Mouse (Mus musculus): ENCODE data around the gene Klhl12. TPM values are rescaled to one million over a fixed set of nuclear protein-coding genes. Genes with fewer than 3 reads are reported as not detected.
"Not testable (repeated sequence)": the region's sequence is repeated elsewhere in the genome, so short reads cannot be mapped to it uniquely, and the experiment has no call there.

Klhl12 gene
- polyA plus RNA-seq, 1 experiment from 2014 or later = 37.7 TPM

DNA sequence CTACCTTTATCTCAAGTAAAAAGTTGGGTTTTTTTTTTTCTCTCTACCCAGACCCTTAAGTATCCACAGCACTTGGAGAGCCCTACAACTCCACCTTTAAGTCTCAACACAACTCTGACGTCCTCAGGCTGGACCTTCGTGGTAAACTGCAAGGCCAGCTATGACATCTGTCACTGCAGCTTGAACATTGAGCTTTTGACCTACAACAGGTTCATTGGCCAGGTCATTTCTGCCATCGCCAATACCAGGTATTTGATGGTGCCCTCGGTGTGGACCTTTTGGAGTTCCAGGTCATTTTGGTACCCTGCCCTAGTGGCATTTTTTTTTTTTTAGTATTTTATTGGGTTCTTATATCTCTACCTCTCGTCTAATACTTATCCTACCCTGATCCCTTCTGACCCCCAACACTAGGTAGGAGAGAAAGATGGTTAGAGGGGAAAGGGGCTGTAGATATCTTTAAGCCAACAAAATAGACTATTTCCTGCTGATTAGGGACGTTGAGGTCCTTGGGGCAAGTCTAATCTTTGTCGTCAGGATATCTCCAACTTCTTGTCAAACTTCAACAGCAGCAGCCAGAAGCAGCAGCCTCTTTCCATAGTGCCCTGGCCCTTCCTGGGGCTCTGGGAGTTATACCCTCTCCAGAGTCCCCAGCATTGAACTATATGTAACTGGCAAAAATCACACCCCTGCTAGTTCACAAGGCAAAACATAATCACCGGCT is 64.8 kb downstream of the Klhl12 start:
- Histone ChIP-seq H3K4me1 (peaks cover 5% of the 10 kb centered on the region; the same call in 1 of the 2 replicates), H3K4me3 (no peak overlapping the region), H3K27ac (no peak overlapping the region), H3K27me3 (replicated peaks) (0 out of 2 replicates have a peak, but pooled peaks cover under 1% of the 10 kb centered on the region), H3K9me3 (no peaks in the 10 kb centered on the region), H3K9ac (no peak overlapping the region), H3K4me2 (no peak overlapping the region), H3K36me3 (replicated peaks) (no peaks in the 10 kb centered on the region)
- 85% methylated on average over 8 of the region's 8 CpGs for WGBS
- no peak for ATAC-seq (replicated peaks)

- H3K9me3 ChIP-seq = no peaks in the 10 kb centered on the region
- no peak overlapping the region for H3K27ac ChIP-seq
- no peak overlapping the region for H3K9ac ChIP-seq
- H3K4me2 ChIP-seq = no peak overlapping the region
- H3K36me3 ChIP-seq (replicated peaks) = no peaks in the 10 kb centered on the region
- no peaks in the 10 kb centered on the region for H3K27me3 ChIP-seq (replicated peaks)
- H3K4me1 ChIP-seq = peaks cover 5% of the 10 kb centered on the region; the same call in 1 of the 2 replicates
- WGBS = 86% methylated on average over 7 of the region's 7 CpGs
- ATAC-seq (replicated peaks) = no peak
- H3K4me3 ChIP-seq = no peak overlapping the region
Observed at GRCm38 (mm10) chr1:134521163-134521562, 65.8 kb downstream of the Klhl12 start.

DNA sequence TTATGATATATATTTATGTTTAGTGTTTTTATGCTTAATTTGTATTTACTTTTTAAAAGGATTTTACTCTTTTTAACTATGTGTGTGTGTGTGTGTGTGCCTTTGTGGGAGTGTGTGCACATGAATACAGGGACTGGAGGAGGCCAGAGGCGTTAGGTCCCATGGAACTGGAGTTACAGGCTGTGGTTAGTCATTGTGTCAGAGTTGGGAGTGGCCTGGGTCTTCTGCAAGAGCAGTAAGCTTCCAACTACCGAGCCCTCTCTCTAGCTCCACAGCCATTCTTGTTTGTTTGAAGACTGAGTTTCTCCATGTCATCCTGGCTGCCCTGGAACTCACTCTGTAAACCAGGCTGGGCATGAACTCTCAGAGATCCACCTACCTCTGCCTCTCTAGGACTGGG is 67.0 kb downstream of the Klhl12 start:
- no peaks in the 10 kb centered on the region for H3K36me3 ChIP-seq (replicated peaks)
- H3K27ac ChIP-seq = no peak overlapping the region
- no peaks in the 10 kb centered on the region for H3K27me3 ChIP-seq (replicated peaks)
- no peak overlapping the region for H3K4me2 ChIP-seq
- no peaks in the 10 kb centered on the region for H3K9me3 ChIP-seq
- H3K4me3 ChIP-seq = no peak overlapping the region
- no peaks in the 10 kb centered on the region for H3K4me1 ChIP-seq
- ATAC-seq (replicated peaks) = no peak
- H3K9ac ChIP-seq = no peak overlapping the region
- WGBS = 58% methylated on average over 2 of the region's 2 CpGs

DNA sequence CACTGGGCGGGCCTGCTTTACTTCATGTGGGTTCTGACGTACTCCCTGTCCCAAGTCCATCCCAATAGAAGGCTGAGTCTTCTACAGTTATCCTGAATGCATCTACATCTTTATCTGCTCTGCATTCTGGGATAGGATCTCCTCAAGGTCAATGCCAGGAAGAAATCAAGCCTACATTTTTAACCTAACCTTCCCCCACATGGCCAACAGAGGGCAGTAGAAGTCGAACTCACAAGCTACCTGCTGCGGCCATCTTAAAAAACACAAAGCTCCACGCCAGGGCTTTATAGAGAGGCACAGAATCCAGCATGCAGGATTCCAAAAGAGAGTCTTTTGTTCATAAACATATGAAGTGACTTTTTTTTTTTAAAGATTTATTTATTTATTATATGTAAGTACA is 69.1 kb downstream of the Klhl12 start:
- Histone ChIP-seq H3K9ac (no peak overlapping the region), H3K27ac (no peak overlapping the region), H3K4me1 (no peaks in the 10 kb centered on the region), H3K9me3 (no peaks in the 10 kb centered on the region), H3K4me2 (no peak overlapping the region), H3K4me3 (no peak overlapping the region), H3K27me3 (replicated peaks) (no peaks in the 10 kb centered on the region), H3K36me3 (replicated peaks) (no peaks in the 10 kb centered on the region)
- WGBS = 78% methylated on average over 5 of the region's 5 CpGs
- ATAC-seq (replicated peaks) = no peak

DNA sequence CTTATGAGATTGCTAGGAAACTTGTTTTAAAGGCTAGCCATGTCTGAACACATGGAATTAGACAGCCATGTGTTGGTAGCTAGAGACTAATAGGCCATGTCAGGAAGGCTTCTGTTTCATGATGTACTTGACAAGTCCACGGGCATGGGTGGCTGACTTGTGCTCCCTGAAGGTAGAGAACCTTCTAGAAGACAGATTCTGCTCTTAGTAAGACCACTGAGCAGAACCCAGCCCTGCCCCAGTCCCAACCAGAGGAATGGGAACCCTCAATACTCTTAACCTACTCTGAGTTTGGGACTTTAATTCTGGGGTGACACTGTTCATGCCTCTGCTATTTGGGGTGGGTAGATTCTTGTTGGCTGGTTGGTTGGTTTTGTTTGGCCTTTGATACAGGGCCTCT is 69.7 kb downstream of the Klhl12 start:
- H3K36me3 ChIP-seq (replicated peaks) = no peaks in the 10 kb centered on the region
- ATAC-seq (replicated peaks) = no peak
- 71% methylated on average over 1 of the region's 1 CpGs for WGBS

GRCm38 (mm10) chr1:134526752-134527151 is 71.4 kb downstream of the Klhl12 start:
- no peak for ATAC-seq (replicated peaks)
- H3K36me3 ChIP-seq (replicated peaks) = no peaks in the 10 kb centered on the region
- 92% methylated on average over 6 of the region's 6 CpGs for WGBS
- no peaks in the 10 kb centered on the region for H3K9me3 ChIP-seq
- no peak overlapping the region for H3K27ac ChIP-seq
- H3K9ac ChIP-seq = no peak overlapping the region
- no peak overlapping the region for H3K4me3 ChIP-seq
- no peaks in the 10 kb centered on the region for H3K27me3 ChIP-seq (replicated peaks)
- no peak overlapping the region for H3K4me2 ChIP-seq
- H3K4me1 ChIP-seq = no peaks in the 10 kb centered on the region

More for the DNA sequence above, 69.7 kb downstream of the Klhl12 start:
- H3K9ac ChIP-seq = no peak overlapping the region
- no peaks in the 10 kb centered on the region for H3K9me3 ChIP-seq
- no peak overlapping the region for H3K27ac ChIP-seq
- H3K4me3 ChIP-seq = no peak overlapping the region
- no peaks in the 10 kb centered on the region for H3K27me3 ChIP-seq (replicated peaks)
- no peak overlapping the region for H3K4me2 ChIP-seq
- H3K4me1 ChIP-seq = no peaks in the 10 kb centered on the region

- no peak for ATAC-seq (replicated peaks)
- Histone ChIP-seq H3K9ac (no peak overlapping the region), H3K4me1 (no peaks in the 10 kb centered on the region), H3K27ac (no peak overlapping the region), H3K4me3 (no peak overlapping the region), H3K27me3 (replicated peaks) (no peaks in the 10 kb centered on the region), H3K4me2 (no peak overlapping the region), H3K9me3 (no peaks in the 10 kb centered on the region), H3K36me3 (replicated peaks) (no peaks in the 10 kb centered on the region)
- WGBS = 65% methylated on average over 6 of the region's 6 CpGs
Observed at GRCm38 (mm10) chr1:134530618-134531017, 75.3 kb downstream of the Klhl12 start.

- not testable (repeated sequence) for H3K9ac ChIP-seq; H3K9me3 ChIP-seq; ATAC-seq (replicated peaks); H3K27ac ChIP-seq; H3K27me3 ChIP-seq (replicated peaks); H3K36me3 ChIP-seq (replicated peaks); H3K4me2 ChIP-seq; H3K4me1 ChIP-seq; H3K4me3 ChIP-seq
- WGBS = 91% methylated on average over 10 of the region's 10 CpGs
Observed at GRCm38 (mm10) chr1:134533710-134534109, 78.4 kb downstream of the Klhl12 start.

DNA sequence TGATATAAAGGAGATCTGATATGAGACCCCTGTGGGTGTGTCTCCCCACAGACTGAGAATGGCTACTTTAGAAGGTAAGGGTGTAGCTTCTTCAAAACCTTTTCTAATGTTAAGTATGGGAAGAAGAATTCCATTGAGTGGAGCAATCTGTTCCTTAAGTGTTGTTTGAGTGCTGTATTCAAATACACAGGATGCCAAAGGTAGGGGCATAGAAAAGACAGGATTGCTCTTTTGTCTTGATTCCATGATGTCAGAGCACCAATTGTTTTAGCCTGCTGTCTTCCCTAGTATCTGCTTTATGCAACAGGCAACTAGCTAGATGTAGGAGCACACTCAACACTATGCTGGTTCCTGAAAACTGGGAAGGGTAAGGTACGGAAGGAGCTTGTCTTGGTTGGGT is 79.7 kb downstream of the Klhl12 start:
- no peak for ATAC-seq (replicated peaks)
- no peaks in the 10 kb centered on the region for H3K9me3 ChIP-seq
- H3K9ac ChIP-seq = no peak overlapping the region
- 90% methylated on average over 1 of the region's 1 CpGs for WGBS
- no peak overlapping the region for H3K4me2 ChIP-seq
- H3K36me3 ChIP-seq (replicated peaks) = no peaks in the 10 kb centered on the region
- no peak overlapping the region for H3K27ac ChIP-seq
- no peaks in the 10 kb centered on the region; the same call in 1 of the 2 replicates for H3K4me1 ChIP-seq
- H3K4me3 ChIP-seq = no peak overlapping the region
- no peaks in the 10 kb centered on the region for H3K27me3 ChIP-seq (replicated peaks)

- Histone ChIP-seq H3K4me3 (no peak overlapping the region), H3K9me3 (no peaks in the 10 kb centered on the region), H3K36me3 (replicated peaks) (no peaks in the 10 kb centered on the region), H3K27ac (no peak overlapping the region), H3K4me2 (no peak overlapping the region), H3K4me1 (no peaks in the 10 kb centered on the region; the same call in 1 of the 2 replicates), H3K27me3 (replicated peaks) (no peaks in the 10 kb centered on the region), H3K9ac (no peak overlapping the region)
- ATAC-seq (replicated peaks) = no peak
- WGBS = 76% methylated on average over 3 of the region's 3 CpGs
Observed at GRCm38 (mm10) chr1:134535513-134535912, 80.2 kb downstream of the Klhl12 start.

DNA sequence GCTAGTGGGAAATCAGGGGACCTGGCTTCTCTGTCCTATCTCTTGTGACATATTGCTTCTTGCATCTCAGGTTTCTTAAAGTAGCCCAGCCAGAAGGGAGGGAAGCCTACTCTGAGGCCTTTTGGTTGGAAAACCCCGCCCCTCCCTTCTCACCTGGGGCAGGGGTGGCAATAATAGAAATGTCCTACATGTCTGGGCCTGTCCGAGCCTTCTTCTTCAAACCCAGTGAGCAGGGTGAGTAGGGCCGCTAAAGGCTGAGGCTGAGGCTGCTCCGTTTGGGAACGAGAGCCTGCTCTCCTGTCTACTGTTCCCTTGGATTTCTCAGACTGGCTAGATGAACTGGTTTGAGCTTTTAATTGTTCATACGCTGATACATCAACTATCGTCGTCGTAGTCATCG is 85.3 kb downstream of the Klhl12 start:
- Histone ChIP-seq H3K9ac (no peak overlapping the region), H3K27ac (no peak overlapping the region), H3K36me3 (replicated peaks) (no peaks in the 10 kb centered on the region), H3K4me1 (no peaks in the 10 kb centered on the region; the same call in 1 of the 2 replicates), H3K27me3 (replicated peaks) (no peaks in the 10 kb centered on the region), H3K4me3 (no peak overlapping the region), H3K9me3 (no peaks in the 10 kb centered on the region; the same call in 1 of the 2 replicates), H3K4me2 (no peak overlapping the region)
- no peak for ATAC-seq (replicated peaks)
- WGBS = 95% methylated on average over 10 of the region's 10 CpGs

Measured in midbrain, embryonic 15.5 days (tissue).